Mouse (Mus musculus) stomach, embryonic 15.5 days (tissue): Measurements from ENCODE around the gene Mia3. TPM values are rescaled to one million over a fixed set of nuclear protein-coding genes. Genes with fewer than 3 reads are reported as not detected.
"Not testable (repeated sequence)": the region's sequence is repeated elsewhere in the genome, so short reads cannot be mapped to it uniquely, and the experiment has no call there.

ENCODE experiments used
- ATAC-seq: fragments of 200-750 bp; cut with Nextera tagmentation; 2 replicates; pipeline ENCODE4 v1.8.0; 2017; ENCODE audit warnings: low read depth, moderate number of reproducible peaks, moderate TSS enrichment; ENCODE audit not compliant: insufficient read depth, low FRiP score
- H3K27ac ChIP-seq: fragments of 300-500 bp; sonication (generic); 2 replicates; pipeline ENCODE4 v1.5.1; 2015; ENCODE audit warnings: mild to moderate bottlenecking, inconsistent platforms
- H3K27me3 ChIP-seq: fragments of 300-500 bp; sonication (generic); replicated peaks from 2 replicates; pipeline ENCODE4 v1.6.1; 2015; ENCODE audit warnings: inconsistent platforms
- H3K36me3 ChIP-seq: fragments of 300-500 bp; sonication (generic); 2 replicates; pipeline ENCODE4 v1.6.1; 2015; ENCODE audit warnings: inconsistent platforms
- H3K4me1 ChIP-seq: fragments of 300-500 bp; sonication (generic); 2 replicates; pipeline ENCODE4 v1.6.1; 2015; ENCODE audit warnings: inconsistent platforms
- H3K4me2 ChIP-seq: fragments of 300-500 bp; sonication (generic); 2 replicates; pipeline ENCODE4 v1.6.1; 2015; ENCODE audit warnings: mild to moderate bottlenecking, inconsistent platforms
- H3K4me3 ChIP-seq: fragments of 300-500 bp; sonication (generic); replicated peaks from 2 replicates; pipeline ENCODE4 v1.5.1; 2015; ENCODE audit warnings: inconsistent platforms
- H3K9ac ChIP-seq: fragments of 300-500 bp; sonication (generic); 2 replicates; pipeline ENCODE4 v1.6.1; 2015; ENCODE audit warnings: inconsistent platforms
- H3K9me3 ChIP-seq: fragments of 300-500 bp; sonication (generic); 2 replicates; pipeline ENCODE4 v1.6.1; 2016; ENCODE audit warnings: inconsistent platforms
- WGBS: fragments of 180-500 bp; shearing (Covaris S2); methylation state at CpG from one replicate; pipeline ENCODE4 v1.1.7; 2015; 5-methylcytosine and 5-hydroxymethylcytosine counted together
- polyA plus RNA-seq: library from polyadenylated mRNA; unstranded; fragments of >200 nt; fragmentation: Nextera tagmentation; extraction: Ambion mirVana; gene quantifications from 2 replicates; pipeline ENCODE4 v1.2.1, GENCODE M21; 2015

Mia3 gene
- 90.0 and 103 TPM in 2 replicates for polyA plus RNA-seq

DNA sequence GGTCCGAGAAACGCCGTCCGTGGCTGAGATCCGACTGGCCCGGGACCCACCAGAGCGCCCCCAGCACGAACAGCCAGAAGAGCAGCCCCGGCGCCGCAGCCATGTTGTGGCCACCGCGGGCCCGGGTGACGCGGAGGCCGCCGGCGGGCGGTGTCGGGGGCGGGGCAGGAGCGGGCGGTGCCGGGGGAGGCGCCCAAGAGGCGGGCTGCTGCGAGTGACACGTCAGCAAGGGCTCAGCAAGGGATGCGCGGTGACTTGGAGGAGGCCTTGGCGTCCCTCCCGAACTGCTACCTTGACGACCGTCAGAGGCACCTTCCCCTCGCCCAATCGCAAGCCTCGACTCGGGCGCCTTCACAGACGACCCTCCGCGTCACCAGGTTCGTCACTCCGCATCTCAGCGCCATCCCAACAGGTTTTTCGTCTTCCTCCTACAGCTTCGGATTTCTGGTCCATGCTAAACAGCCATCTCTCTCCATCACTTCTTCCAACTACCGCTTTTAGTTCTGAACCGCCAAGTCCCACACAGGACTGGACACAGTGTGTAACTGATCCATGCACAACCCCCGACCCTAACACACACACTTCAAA is at the start of gene Mia3:
Mia3 (minus strand) TSS at position 127 of the 588 bp plus-strand sequence.
- Histone ChIP-seq H3K4me1 (peaks cover 12% of the 10 kb centered on the region; the same call in 1 of the 2 replicates), H3K9me3 (0 out of 2 replicates have a peak, but pooled peaks cover under 1% of the 10 kb centered on the region), H3K9ac (peak within 1 kb of the TSS; percentile 61), H3K36me3 (peaks cover 12% of the 10 kb centered on the region; the same call in 1 of the 2 replicates), H3K4me2 (peak within 1 kb of the TSS; percentile 77), H3K27ac (peak within 1 kb of the TSS; percentile 66; the same call in 1 of the 2 replicates), H3K4me3 (peak within 1 kb of the TSS; percentile 64), H3K27me3 (no peaks in the 10 kb centered on the region)
- under 1% methylated on average over 47 of the region's 51 CpGs for WGBS
- ATAC-seq, result peak; percentile 97

DNA sequence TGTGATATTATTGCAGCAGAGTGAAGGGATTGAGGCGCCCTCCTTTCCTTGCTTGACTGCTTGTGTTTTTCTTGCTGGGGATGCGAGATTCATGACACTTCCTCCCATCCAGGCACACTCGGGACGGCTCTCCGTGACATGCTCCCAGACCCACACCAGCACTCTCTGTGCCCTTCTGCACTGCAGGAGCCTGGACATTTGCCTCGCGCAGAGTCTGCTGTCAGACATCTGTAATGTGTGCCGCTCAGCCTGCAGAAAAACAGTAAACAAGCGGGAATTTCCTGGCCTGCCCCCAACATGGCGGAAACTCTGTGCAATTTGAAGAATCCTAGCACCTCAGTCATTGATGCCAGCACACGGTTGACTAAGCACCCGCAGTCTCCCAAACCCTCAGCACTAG is 48.5 kb upstream of the Mia3 start, which contains the start of gene Hhipl2:
Hhipl2 (plus strand) TSS at position 343 of the 400 bp plus-strand sequence.
- Histone ChIP-seq H3K4me1 (no peaks in the 10 kb centered on the region), H3K4me2 (no peak within 1 kb of the TSS), H3K9ac (no peak within 1 kb of the TSS), H3K27ac (no peak within 1 kb of the TSS), H3K4me3 (no peak within 1 kb of the TSS), H3K27me3 (no peaks in the 10 kb centered on the region), H3K36me3 (no peaks in the 10 kb centered on the region), H3K9me3 (no peaks in the 10 kb centered on the region)
- 68% methylated on average over 12 of the region's 12 CpGs for WGBS
- no peak for ATAC-seq

- 84% methylated on average over 15 of the region's 15 CpGs for WGBS
- no peak overlapping the region for H3K4me2 ChIP-seq
- H3K9ac ChIP-seq, result no peak overlapping the region
- no peaks in the 10 kb centered on the region for H3K4me1 ChIP-seq
- no peaks in the 10 kb centered on the region for H3K9me3 ChIP-seq
- H3K27ac ChIP-seq, result no peak overlapping the region
- no peak for ATAC-seq
- peaks cover 22% of the 10 kb centered on the region for H3K36me3 ChIP-seq
- H3K27me3 ChIP-seq, result no peaks in the 10 kb centered on the region
- H3K4me3 ChIP-seq, result no peak overlapping the region
Observed at GRCm38 (mm10) chr1:183414081-183414727, 44.9 kb upstream of the Mia3 start.

DNA sequence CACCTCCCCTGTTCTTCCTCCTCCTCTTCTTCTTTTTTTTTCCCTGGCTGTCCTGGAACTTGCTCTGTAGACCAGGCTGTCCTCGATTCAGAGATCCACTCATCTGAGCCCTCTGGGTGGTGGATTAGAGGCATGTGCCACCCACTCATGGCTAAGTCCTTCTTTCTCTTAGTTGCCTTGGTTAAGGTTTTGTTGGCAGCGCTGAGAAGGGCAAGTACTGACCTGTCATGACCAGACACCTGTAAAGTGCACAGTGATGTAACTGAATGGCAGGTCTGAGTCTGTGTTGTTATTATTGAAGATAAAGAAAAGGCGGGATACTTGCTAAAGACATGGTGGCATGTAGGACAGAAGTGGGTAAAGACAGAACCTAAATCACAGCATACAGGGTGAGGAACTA is 34.0 kb upstream of the Mia3 start:
- H3K36me3 ChIP-seq, result peaks cover 48% of the 10 kb centered on the region
- H3K9ac ChIP-seq, result no peak overlapping the region
- no peak overlapping the region for H3K4me2 ChIP-seq
- WGBS, result 91% methylated on average over 3 of the region's 3 CpGs
- H3K4me3 ChIP-seq, result no peak overlapping the region
- no peaks in the 10 kb centered on the region for H3K9me3 ChIP-seq
- H3K27me3 ChIP-seq, result no peaks in the 10 kb centered on the region
- no peak overlapping the region for H3K27ac ChIP-seq
- H3K4me1 ChIP-seq, result no peaks in the 10 kb centered on the region
- no peak for ATAC-seq

DNA sequence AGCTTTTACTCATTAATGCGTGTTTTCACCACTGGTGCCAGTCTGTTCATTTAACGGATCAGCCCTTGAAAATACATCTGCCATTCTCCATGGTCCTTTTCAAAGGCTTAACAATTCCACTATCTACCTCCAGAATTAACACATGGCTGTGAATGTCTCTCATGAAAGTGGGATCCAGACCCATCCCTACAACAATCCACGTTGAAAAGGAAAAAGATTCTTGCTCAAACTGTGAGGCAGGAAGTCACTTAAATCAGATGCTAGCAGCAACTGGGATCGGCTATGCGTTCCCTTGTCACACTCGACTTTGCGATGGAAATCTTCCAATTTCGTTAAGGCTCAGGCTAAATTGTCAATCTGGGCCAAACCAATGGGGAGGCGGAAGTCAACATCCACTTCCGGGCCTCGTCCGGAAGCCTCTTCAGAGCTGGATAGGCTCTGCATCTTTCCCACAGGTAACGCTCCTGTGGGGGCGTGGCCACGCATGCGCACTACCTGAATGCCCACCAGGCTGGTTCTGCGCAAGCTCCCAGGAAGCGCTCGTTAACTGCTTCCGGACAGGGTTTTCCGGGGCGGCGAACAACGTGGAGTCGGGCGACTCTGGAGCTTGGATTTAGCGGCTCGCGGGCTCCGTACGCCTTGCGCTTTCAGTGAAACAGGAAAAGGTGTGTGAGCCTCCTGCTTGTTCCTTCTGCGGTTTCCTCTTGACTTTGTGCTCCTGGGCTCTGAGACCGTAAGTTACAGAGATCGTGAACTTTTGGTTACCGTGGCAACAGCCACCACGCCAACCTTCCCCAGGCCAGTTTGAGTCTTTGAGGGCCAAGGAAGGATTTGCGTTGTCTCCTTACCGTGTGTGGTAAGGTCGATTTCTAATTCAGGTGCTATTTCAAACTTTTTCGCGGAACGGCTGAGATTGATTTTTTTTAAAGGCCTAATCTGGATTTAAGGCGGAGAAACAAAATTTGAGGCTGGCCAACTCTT is 19.4 kb upstream of the Mia3 start, which contains the start of gene Taf1a:
Taf1a (plus strand) TSS at position 556 of the 981 bp plus-strand sequence.
- ATAC-seq, result peak; percentile 99
- H3K4me2 ChIP-seq, result peak within 1 kb of the TSS; percentile 69
- H3K9ac ChIP-seq, result peak within 1 kb of the TSS; percentile 21; the same call in 1 of the 2 replicates
- peaks cover 4% of the 10 kb centered on the region for H3K36me3 ChIP-seq
- peak within 1 kb of the TSS; percentile 67; the same call in 1 of the 2 replicates for H3K27ac ChIP-seq
- 5% methylated on average over 44 of the region's 44 CpGs for WGBS
- no peaks in the 10 kb centered on the region for H3K9me3 ChIP-seq
- H3K4me1 ChIP-seq, result peaks cover 8% of the 10 kb centered on the region
- peak within 1 kb of the TSS; percentile 68 for H3K4me3 ChIP-seq
- H3K27me3 ChIP-seq, result 0 out of 2 replicates have a peak, but pooled peaks cover 5% of the 10 kb centered on the region

GRCm38 (mm10) chr1:183387421-183387820 is 18.1 kb upstream of the Mia3 start:
- H3K36me3 ChIP-seq, H3K4me3 ChIP-seq, H3K4me2 ChIP-seq, H3K4me1 ChIP-seq, H3K9ac ChIP-seq, H3K27me3 ChIP-seq, H3K9me3 ChIP-seq, H3K27ac ChIP-seq, ATAC-seq: not testable (repeated sequence)
- WGBS, result 89% methylated on average over 3 of the region's 3 CpGs

- no peak for ATAC-seq
- Histone ChIP-seq H3K27me3 (0 out of 2 replicates have a peak, but pooled peaks cover 5% of the 10 kb centered on the region), H3K27ac (no peak overlapping the region), H3K4me2 (no peak overlapping the region), H3K36me3 (no peaks in the 10 kb centered on the region), H3K4me1 (no peaks in the 10 kb centered on the region), H3K9ac (no peak overlapping the region), H3K9me3 (no peaks in the 10 kb centered on the region), H3K4me3 (no peak overlapping the region)
- 77% methylated on average over 2 of the region's 2 CpGs for WGBS
Observed at GRCm38 (mm10) chr1:183382621-183383020, 13.3 kb upstream of the Mia3 start.

DNA sequence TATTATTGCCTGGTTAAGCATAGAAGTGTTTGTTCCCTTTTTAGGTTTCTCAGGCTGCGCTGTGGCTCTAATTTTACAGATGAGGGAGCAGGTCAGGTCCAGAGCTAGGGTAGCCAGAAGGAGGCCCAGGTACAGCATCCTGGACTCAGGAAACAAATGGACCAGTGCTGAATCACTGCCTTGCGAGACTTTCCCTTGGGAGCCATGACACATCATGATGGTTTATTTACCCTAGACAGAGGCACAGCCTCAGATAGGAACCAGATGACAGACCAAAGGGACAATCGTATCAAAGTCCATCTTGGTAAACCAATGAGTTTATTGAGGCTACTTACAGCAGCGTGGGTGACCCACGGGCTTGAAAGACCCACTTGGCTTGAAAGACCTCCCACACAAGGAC is 12.5 kb upstream of the Mia3 start:
- 71% methylated on average over 5 of the region's 5 CpGs for whole genome bisulfite sequencing
- 0 out of 2 replicates have a peak, but pooled peaks cover 5% of the 10 kb centered on the region for H3K27me3 ChIP-seq
- no peak for ATAC-seq
- no peaks in the 10 kb centered on the region for H3K4me1 ChIP-seq
- no peaks in the 10 kb centered on the region for H3K36me3 ChIP-seq
- H3K4me2 ChIP-seq, result no peak overlapping the region
- H3K9me3 ChIP-seq, result no peaks in the 10 kb centered on the region
- no peak overlapping the region for H3K9ac ChIP-seq
- H3K27ac ChIP-seq, result no peak overlapping the region
- no peak overlapping the region for H3K4me3 ChIP-seq

DNA sequence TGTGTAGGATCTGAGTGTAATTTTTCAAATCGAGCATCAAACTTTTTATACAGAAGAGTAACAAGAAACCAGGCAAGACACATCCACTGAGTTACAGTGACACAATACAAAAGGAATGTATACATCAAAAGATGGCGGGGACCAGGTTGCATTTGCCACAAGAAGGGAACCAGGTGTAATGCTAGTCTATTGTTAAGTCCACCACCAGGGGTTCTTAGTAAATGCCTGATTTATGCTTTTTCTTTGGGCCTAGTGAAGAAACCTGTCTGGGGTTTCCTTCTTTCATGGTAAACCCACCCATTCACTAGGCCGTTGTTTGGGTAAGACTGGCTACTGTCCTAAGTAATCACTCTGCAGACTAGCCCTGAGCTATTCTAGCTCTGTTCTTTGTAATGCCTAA is 10.0 kb upstream of the Mia3 start:
- 91% methylated on average over 3 of the region's 3 CpGs for WGBS
- not testable (repeated sequence) for H3K36me3 ChIP-seq, H3K4me3 ChIP-seq, H3K9me3 ChIP-seq, H3K27ac ChIP-seq, ATAC-seq, H3K4me2 ChIP-seq, H3K4me1 ChIP-seq, H3K9ac ChIP-seq, H3K27me3 ChIP-seq

- Histone ChIP-seq H3K4me2 (no peak overlapping the region), H3K27ac (peak overlapping the region; percentile 44), H3K27me3 (no peaks in the 10 kb centered on the region), H3K4me1 (no peaks in the 10 kb centered on the region), H3K36me3 (no peaks in the 10 kb centered on the region), H3K9me3 (0 out of 2 replicates have a peak, but pooled peaks cover 3% of the 10 kb centered on the region), H3K9ac (no peak overlapping the region), H3K4me3 (no peak overlapping the region)
- WGBS, result 68% methylated on average over 10 of the region's 10 CpGs
- ATAC-seq, result no peak; the same call in 1 of the 2 replicates
Observed at GRCm38 (mm10) chr1:183378321-183378941, 9.1 kb upstream of the Mia3 start.

- 75% methylated on average over 4 of the region's 4 CpGs for WGBS
- H3K9ac ChIP-seq, result no peak overlapping the region
- no peak for ATAC-seq
- H3K4me2 ChIP-seq, result no peak overlapping the region
- no peaks in the 10 kb centered on the region for H3K36me3 ChIP-seq
- H3K27me3 ChIP-seq, result no peaks in the 10 kb centered on the region
- 0 out of 2 replicates have a peak, but pooled peaks cover 3% of the 10 kb centered on the region for H3K9me3 ChIP-seq
- H3K4me3 ChIP-seq, result no peak overlapping the region
- no peaks in the 10 kb centered on the region for H3K4me1 ChIP-seq
- no peak overlapping the region for H3K27ac ChIP-seq
Observed at GRCm38 (mm10) chr1:183377045-183377444, 7.7 kb upstream of the Mia3 start.
